Mouse (Mus musculus) kidney, postnatal 36 days (tissue): ENCODE measurements at regions not wholly inside any gene's neighbourhood (a gene's known extent, or its start where the extent isn't known, plus 50 kb on each side); places are given as distances from the start of the nearest gene placed in this dataset.

Experiments
- DNase-seq, 2 experiments: peaks; one replicate each; pipeline ENCODE4 v3.0.0; 2021 to 2022; ENCODE audit warnings: mixed read lengths in 2 of 2

- DNase-seq, result peak in 1 of 2 experiments; percentile 33
Observed at GRCm38 (mm10) chr13:54285968-54286367, 85.2 kb upstream of the Cplx2 start.

GRCm38 (mm10) chr13:54286616-54287015, 84.5 kb upstream of the Cplx2 start:
- DNase-seq, result no peak

GRCm38 (mm10) chr13:54290066-54290465, 81.1 kb upstream of the Cplx2 start:
- DNase-seq, result no peak

GRCm38 (mm10) chr13:54292394-54292793, 78.8 kb upstream of the Cplx2 start:
- DNase-seq, result no peak

- DNase-seq, result peak; percentile 39 to 44
Observed at GRCm38 (mm10) chr13:54293006-54293405, 78.1 kb upstream of the Cplx2 start.

- no peak for DNase-seq
Observed at GRCm38 (mm10) chr13:54295475-54296259, 75.5 kb upstream of the Cplx2 start.

GRCm38 (mm10) chr13:54296260-54296555, 74.9 kb upstream of the Cplx2 start:
- DNase-seq, result no peak

GRCm38 (mm10) chr13:54298851-54299250, 72.3 kb upstream of the Cplx2 start:
- DNase-seq, result no peak

- DNase-seq, result no peak
Observed at GRCm38 (mm10) chr13:54299295-54299694, 71.9 kb upstream of the Cplx2 start.

GRCm38 (mm10) chr13:54301110-54301509, 70.0 kb upstream of the Cplx2 start:
- no peak for DNase-seq

GRCm38 (mm10) chr13:54301677-54302076, 69.5 kb upstream of the Cplx2 start:
- DNase-seq, result no peak

GRCm38 (mm10) chr13:54302351-54303070, 68.6 kb upstream of the Cplx2 start:
- peak; percentile 31 to 67 for DNase-seq

- DNase-seq, result peak; percentile 90 to 94
Observed at GRCm38 (mm10) chr13:54303071-54303924, 67.9 kb upstream of the Cplx2 start.

GRCm38 (mm10) chr13:54304251-54304650, 66.9 kb upstream of the Cplx2 start:
- no peak for DNase-seq

- DNase-seq, result no peak
Observed at GRCm38 (mm10) chr13:54308591-54308990, 62.6 kb upstream of the Cplx2 start.

GRCm38 (mm10) chr13:54309354-54309753, 61.8 kb upstream of the Cplx2 start:
- DNase-seq, result peak in 1 of 2 experiments; percentile 15

GRCm38 (mm10) chr13:54310144-54310543, 61.0 kb upstream of the Cplx2 start:
- no peak for DNase-seq

GRCm38 (mm10) chr13:54311327-54312026, 59.7 kb upstream of the Cplx2 start:
- no peak for DNase-seq

- DNase-seq, result peak in 1 of 2 experiments; percentile 39
Observed at GRCm38 (mm10) chr13:54312405-54313185, 58.6 kb upstream of the Cplx2 start.

- no peak for DNase-seq
Observed at GRCm38 (mm10) chr13:54315333-54315732, 55.8 kb upstream of the Cplx2 start.

GRCm38 (mm10) chr13:54316907-54317306, 54.2 kb upstream of the Cplx2 start:
- DNase-seq, result no peak

GRCm38 (mm10) chr13:54318161-54318560, 53.0 kb upstream of the Cplx2 start:
- DNase-seq, result no peak
